Mouse (Mus musculus): ENCODE results near the gene Ctdsp2. TPM values are rescaled to one million over a fixed set of nuclear protein-coding genes. Genes with fewer than 3 reads are reported as not detected.

The Ctdsp2 gene
- polyA plus RNA-seq (2017; shearing (Covaris generic)) = 10 to 100 TPM; 28.5 to 35.2 TPM

GRCm38 (mm10) chr10:126978277-126978994 is at the start of gene Ctdsp2:
Ctdsp2 (plus strand) TSS chr10:126978717.

DNA sequence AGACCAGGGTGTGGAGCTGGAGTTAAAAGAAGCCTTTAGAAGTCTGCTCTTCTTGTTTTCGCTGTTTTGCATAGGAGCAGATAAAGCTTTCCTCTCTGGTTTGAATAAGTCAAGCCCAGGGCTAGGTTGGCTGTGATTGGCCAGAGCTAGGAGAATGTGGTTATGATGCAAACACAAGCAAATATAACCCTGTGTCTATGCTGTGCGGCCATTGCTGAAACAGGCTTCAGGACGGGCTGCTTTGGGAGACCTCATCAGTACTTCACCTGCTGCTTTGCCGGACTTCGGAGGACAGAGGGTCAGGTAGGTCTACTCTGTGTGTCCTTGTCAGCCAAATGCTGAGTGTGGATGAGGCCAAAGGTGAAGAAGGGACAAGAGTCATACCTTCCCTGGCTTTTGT is 22.0 kb downstream of the Ctdsp2 start, which contains the start of gene Avil:
Avil (plus strand) TSS at position 181 of the 400 bp plus-strand sequence.

DNA sequence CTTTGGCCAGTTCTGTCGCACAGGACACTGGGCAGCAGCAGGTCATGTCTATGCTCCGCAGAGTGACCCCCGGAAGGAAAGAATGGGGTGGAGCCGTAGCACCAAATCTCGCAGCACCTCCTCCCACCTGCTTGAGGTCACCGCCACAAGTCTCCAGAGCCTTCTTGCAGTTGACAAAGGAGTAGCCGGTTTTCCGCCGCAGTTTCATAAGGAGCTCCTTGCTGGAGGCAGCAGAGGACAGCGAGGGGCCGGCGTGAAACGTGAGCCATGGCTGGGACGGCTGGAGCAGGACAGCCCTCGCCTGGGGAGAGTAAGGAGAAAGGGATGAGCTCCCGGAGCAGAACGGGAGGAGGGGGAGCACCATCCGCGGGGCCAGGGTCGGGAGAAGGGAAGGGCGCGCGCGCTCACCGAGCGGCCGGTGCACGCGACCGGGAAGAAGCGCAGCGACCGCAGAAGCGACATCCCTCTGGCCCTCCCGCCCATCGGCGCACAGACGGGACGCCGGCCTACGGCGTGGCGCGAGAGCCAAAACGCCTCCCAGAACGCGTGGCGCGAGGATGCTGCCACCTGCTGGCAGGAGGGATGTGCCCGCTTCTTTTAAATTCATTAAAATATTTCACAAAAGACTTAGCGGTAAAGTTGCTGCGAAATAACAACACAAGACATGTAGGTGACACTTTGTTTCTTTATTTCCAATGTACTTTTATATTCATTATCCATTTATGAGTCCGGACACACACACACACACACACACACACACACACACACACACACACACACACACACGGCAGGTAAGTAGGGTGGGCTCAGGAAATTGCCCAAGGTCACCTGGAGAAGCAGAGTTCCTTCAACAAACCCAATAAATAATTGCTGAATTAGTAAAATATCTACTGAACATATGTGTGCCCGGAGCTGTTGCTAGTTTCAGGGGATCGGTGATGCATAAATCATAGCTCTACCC is 52.1 kb downstream of the Ctdsp2 start, which contains the start of gene Tsfm:
Tsfm (minus strand) TSS at position 505 of the 961 bp plus-strand sequence.

GRCm38 (mm10) chr10:127041274-127041766 is 62.8 kb downstream of the Ctdsp2 start, which contains the start of the genes Mettl1 and Eef1akmt3:
Mettl1 (plus strand) TSS chr10:127041414.
Eef1akmt3 (minus strand) TSS chr10:127041513.

DNA sequence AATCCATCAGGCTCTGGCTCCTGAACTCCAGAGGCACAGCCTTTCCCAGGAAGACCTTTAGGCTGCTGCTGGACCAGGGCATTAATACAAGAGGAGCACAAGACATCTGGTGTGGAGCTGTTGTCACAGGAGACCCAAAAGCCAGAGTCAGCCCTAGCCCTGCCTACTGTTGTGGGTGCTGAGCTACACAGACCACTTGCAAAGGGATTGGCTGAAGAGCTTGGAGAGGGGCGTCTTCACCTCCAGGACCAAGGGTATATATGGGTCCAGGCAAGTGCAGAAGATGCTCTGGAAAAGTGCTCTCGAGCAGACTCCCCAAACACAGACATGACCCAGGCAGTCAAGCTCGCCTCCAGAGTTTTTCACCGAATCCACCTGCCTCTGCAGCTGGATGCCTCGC is 69.4 kb downstream of the Ctdsp2 start, which contains the start of gene Cyp27b1:
Cyp27b1 (plus strand) TSS at position 297 of the 400 bp plus-strand sequence.

Other genes with a start within 250 kb of the Ctdsp2 start
- gene Atp23, start 77.4 kb upstream of the Ctdsp2 start, polyA plus RNA-seq (2017; shearing (Covaris generic)) = 10 to 100 TPM; 16.9 to 19.5 TPM
- under 1 TPM; 0.21 to 0.35 TPM for gene Avil, start 22.0 kb downstream of the Ctdsp2 start, polyA plus RNA-seq (2017; shearing (Covaris generic))
- 10 to 100 TPM; 48.9 to 53.1 TPM for gene Tsfm, start 52.1 kb downstream of the Ctdsp2 start, polyA plus RNA-seq (2017; shearing (Covaris generic))
- 10 to 100 TPM; 13.3 to 24.3 TPM for gene Mettl1, start 62.7 kb downstream of the Ctdsp2 start, polyA plus RNA-seq (2017; shearing (Covaris generic))
- under 1 TPM in 1 of 2 experiments, not detected in 1; 0.17 TPM for gene Eef1akmt3, start 62.8 kb downstream of the Ctdsp2 start, polyA plus RNA-seq (2017; shearing (Covaris generic))
- not detected for gene Cyp27b1, start 69.5 kb downstream of the Ctdsp2 start, polyA plus RNA-seq (2017; shearing (Covaris generic))
- 1 to 10 TPM; 1.2 to 2.0 TPM for gene March9, start 81.5 kb downstream of the Ctdsp2 start, polyA plus RNA-seq (2017; shearing (Covaris generic))
- gene Cdk4, start 84.8 kb downstream of the Ctdsp2 start, polyA plus RNA-seq (2017; shearing (Covaris generic)) = 100 to 1,000 TPM; 274 to 361 TPM
- gene Tspan31, start 91.5 kb downstream of the Ctdsp2 start, polyA plus RNA-seq (2017; shearing (Covaris generic)) = 10 to 100 TPM; 75.9 to 85.8 TPM
- 10 to 100 TPM; 26.8 to 27.8 TPM for gene Agap2, start 96.6 kb downstream of the Ctdsp2 start, polyA plus RNA-seq (2017; shearing (Covaris generic))
- gene Os9, start 142.4 kb downstream of the Ctdsp2 start, polyA plus RNA-seq (2017; shearing (Covaris generic)) = 100 to 1,000 TPM in 1 of 2 experiments, 10 to 100 TPM in 1; 79.4 to 157 TPM
- gene B4galnt1, start 186.5 kb downstream of the Ctdsp2 start, polyA plus RNA-seq (2017; shearing (Covaris generic)) = 100 to 1,000 TPM; 428 to 622 TPM
- 1 to 10 TPM; 3.8 to 5.6 TPM for gene Slc26a10, start 201.9 kb downstream of the Ctdsp2 start, polyA plus RNA-seq (2017; shearing (Covaris generic))
- gene Arhgef25, start 211.4 kb downstream of the Ctdsp2 start, polyA plus RNA-seq (2017; shearing (Covaris generic)) = under 1 TPM; 0.39 to 0.73 TPM
- 100 to 1,000 TPM in 1 of 2 experiments, 10 to 100 TPM in 1; 75.0 to 110 TPM for gene Dtx3, start 217.0 kb downstream of the Ctdsp2 start, polyA plus RNA-seq (2017; shearing (Covaris generic))
- 10 to 100 TPM; 25.1 to 33.8 TPM for gene Pip4k2c, start 232.9 kb downstream of the Ctdsp2 start, polyA plus RNA-seq (2017; shearing (Covaris generic))